Mouse (Mus musculus) midbrain, embryonic 16.5 days (tissue): Measurements from ENCODE around the gene Hmmr. TPM values are rescaled to one million over a fixed set of nuclear protein-coding genes. Genes with fewer than 3 reads are reported as not detected.
A peak's percentile ranks its signal among the peaks of the same experiment; 100 is the strongest.

Experiments used
- ATAC-seq: fragments of 200-750 bp; cut with Nextera tagmentation; 2 replicates; pipeline ENCODE4 v1.8.0; 2017; ENCODE audit warnings: moderate TSS enrichment
- H3K27ac ChIP-seq: fragments of 300-500 bp; sonication (generic); 2 replicates; pipeline ENCODE4 v1.5.1; 2014; ENCODE audit warnings: mild to moderate bottlenecking, low read length, mixed read lengths
- H3K27me3 ChIP-seq: fragments of 300-500 bp; sonication (generic); 2 replicates; pipeline ENCODE4 v1.6.1; 2014; ENCODE audit warnings: low read depth, low read length, mixed read lengths; ENCODE audit not compliant: control insufficient read depth, insufficient read depth
- H3K36me3 ChIP-seq: fragments of 300-500 bp; sonication (generic); 2 replicates; pipeline ENCODE4 v1.6.1; 2014; ENCODE audit warnings: mild to moderate bottlenecking, low read length, moderate library complexity, mixed read lengths; ENCODE audit not compliant: control insufficient read depth, insufficient read depth
- H3K4me1 ChIP-seq: fragments of 300-500 bp; sonication (generic); 2 replicates; pipeline ENCODE4 v1.6.1; 2014; ENCODE audit warnings: mild to moderate bottlenecking, low read length, mixed read lengths; ENCODE audit not compliant: control insufficient read depth, insufficient read depth
- H3K4me2 ChIP-seq: fragments of 300-500 bp; sonication (generic); 2 replicates; pipeline ENCODE4 v1.6.1; 2014; ENCODE audit warnings: mild to moderate bottlenecking, low read length, mixed read lengths
- H3K4me3 ChIP-seq: fragments of 300-500 bp; sonication (generic); 2 replicates; pipeline ENCODE4 v1.5.1; 2014; ENCODE audit warnings: low read depth, mild to moderate bottlenecking, low read length, moderate library complexity, mixed read lengths
- H3K9ac ChIP-seq: fragments of 300-500 bp; sonication (generic); 2 replicates; pipeline ENCODE4 v1.6.1; 2014; ENCODE audit warnings: low read depth, low read length, mixed read lengths
- H3K9me3 ChIP-seq: fragments of 300-500 bp; sonication (generic); replicated peaks from 2 replicates; pipeline ENCODE4 v1.6.1; 2014; ENCODE audit warnings: mild to moderate bottlenecking, low read length, mixed read lengths; ENCODE audit not compliant: control insufficient read depth, poor library complexity, severe bottlenecking
- WGBS: fragments of 180-500 bp; shearing (Covaris S2); extraction: QIAGEN DNeasy Blood & Tissue Kit; methylation state at CpG from one replicate; pipeline ENCODE4 v1.1.7; 2014; 5-methylcytosine and 5-hydroxymethylcytosine counted together
- polyA plus RNA-seq: library from polyadenylated mRNA; unstranded; fragments of >200 nt; fragmentation: Nextera tagmentation; extraction: Ambion mirVana; gene quantifications from 2 replicates; pipeline ENCODE4 v1.2.1, GENCODE M21; 2015

Gene Hmmr
- polyA plus RNA-seq, 1 experiment from 2014 or later, result 3.6 TPM

- no peaks in the 10 kb centered on the region for H3K9me3 ChIP-seq
- H3K4me3 ChIP-seq, result peak overlapping the region; percentile 89
- no peaks in the 10 kb centered on the region for H3K36me3 ChIP-seq
- ATAC-seq, result no peak; the same call in none of the 2 replicates
- peak overlapping the region; percentile 89 for H3K9ac ChIP-seq
- H3K27me3 ChIP-seq, result no peaks in the 10 kb centered on the region
- 2% methylated on average over 19 of the region's 19 CpGs for WGBS
- peak overlapping the region; percentile 89 for H3K4me2 ChIP-seq
- peak overlapping the region; percentile 61 for H3K27ac ChIP-seq
- peaks cover 11% of the 10 kb centered on the region; the same call in 1 of the 2 replicates for H3K4me1 ChIP-seq
Observed at GRCm38 (mm10) chr11:40754664-40755107, 21.5 kb upstream of the Hmmr start.

- no peaks in the 10 kb centered on the region for H3K36me3 ChIP-seq
- H3K27me3 ChIP-seq, result no peaks in the 10 kb centered on the region
- ATAC-seq, result no peak
- H3K4me3 ChIP-seq, result no peak overlapping the region
- no peak overlapping the region for H3K27ac ChIP-seq
- WGBS, result 76% methylated on average over 6 of the region's 6 CpGs
- no peak overlapping the region for H3K9ac ChIP-seq
- no peaks in the 10 kb centered on the region for H3K9me3 ChIP-seq
- H3K4me2 ChIP-seq, result no peak overlapping the region; the same call in 1 of the 2 replicates
- peaks cover 11% of the 10 kb centered on the region; the same call in 1 of the 2 replicates for H3K4me1 ChIP-seq
Observed at GRCm38 (mm10) chr11:40753836-40754235, 20.6 kb upstream of the Hmmr start.

- WGBS, result 70% methylated on average over 2 of the region's 2 CpGs
- no peaks in the 10 kb centered on the region for H3K4me1 ChIP-seq
- H3K4me2 ChIP-seq, result no peak overlapping the region
- ATAC-seq, result no peak
- no peaks in the 10 kb centered on the region for H3K9me3 ChIP-seq
- H3K27me3 ChIP-seq, result no peaks in the 10 kb centered on the region
- H3K27ac ChIP-seq, result no peak overlapping the region
- H3K4me3 ChIP-seq, result no peak overlapping the region
- H3K9ac ChIP-seq, result no peak overlapping the region
- H3K36me3 ChIP-seq, result no peaks in the 10 kb centered on the region; the same call in 1 of the 2 replicates
Observed at GRCm38 (mm10) chr11:40747716-40748115, 14.5 kb upstream of the Hmmr start.

GRCm38 (mm10) chr11:40746361-40746760 lies 13.1 kb upstream of the Hmmr start:
- Histone ChIP-seq H3K4me2 (no peak overlapping the region), H3K27me3 (no peaks in the 10 kb centered on the region), H3K4me1 (no peaks in the 10 kb centered on the region), H3K36me3 (peaks cover 3% of the 10 kb centered on the region; the same call in 1 of the 2 replicates), H3K4me3 (no peak overlapping the region), H3K9me3 (no peaks in the 10 kb centered on the region), H3K9ac (no peak overlapping the region), H3K27ac (no peak overlapping the region)
- ATAC-seq, result no peak
- 94% methylated on average over 12 of the region's 12 CpGs for WGBS

GRCm38 (mm10) chr11:40744348-40744747 lies 11.1 kb upstream of the Hmmr start:
- Histone ChIP-seq H3K4me2 (no peak overlapping the region), H3K27ac (no peak overlapping the region), H3K9ac (no peak overlapping the region), H3K36me3 (peaks cover 6% of the 10 kb centered on the region; the same call in 1 of the 2 replicates), H3K4me1 (no peaks in the 10 kb centered on the region), H3K4me3 (no peak overlapping the region), H3K27me3 (no peaks in the 10 kb centered on the region), H3K9me3 (no peaks in the 10 kb centered on the region)
- no peak for ATAC-seq
- 89% methylated on average over 3 of the region's 3 CpGs for WGBS

GRCm38 (mm10) chr11:40741605-40742262 lies 8.5 kb upstream of the Hmmr start:
- H3K27ac ChIP-seq, result no peak overlapping the region
- H3K4me1 ChIP-seq, result no peaks in the 10 kb centered on the region
- ATAC-seq, result no peak
- no peaks in the 10 kb centered on the region for H3K27me3 ChIP-seq
- H3K9ac ChIP-seq, result no peak overlapping the region
- WGBS, result 95% methylated on average over 12 of the region's 12 CpGs
- no peak overlapping the region for H3K4me2 ChIP-seq
- no peaks in the 10 kb centered on the region for H3K9me3 ChIP-seq
- peaks cover 12% of the 10 kb centered on the region; the same call in 1 of the 2 replicates for H3K36me3 ChIP-seq
- no peak overlapping the region for H3K4me3 ChIP-seq

- Histone ChIP-seq H3K9me3 (no peaks in the 10 kb centered on the region), H3K27ac (no peak overlapping the region), H3K27me3 (no peaks in the 10 kb centered on the region), H3K4me2 (no peak overlapping the region), H3K4me1 (peaks cover 13% of the 10 kb centered on the region), H3K36me3 (peaks cover 15% of the 10 kb centered on the region; the same call in 1 of the 2 replicates), H3K4me3 (no peak overlapping the region), H3K9ac (no peak overlapping the region)
- 92% methylated on average over 3 of the region's 3 CpGs for WGBS
- no peak for ATAC-seq
Observed at GRCm38 (mm10) chr11:40737369-40737768, 4.1 kb upstream of the Hmmr start.

- H3K4me1 ChIP-seq, result peaks cover 13% of the 10 kb centered on the region
- H3K36me3 ChIP-seq, result peaks cover 9% of the 10 kb centered on the region; the same call in 1 of the 2 replicates
- peak overlapping the region; percentile 79; the same call in 1 of the 2 replicates for H3K27ac ChIP-seq
- ATAC-seq, result no peak
- 4% methylated on average over 11 of the region's 11 CpGs for WGBS
- peak overlapping the region; percentile 91 for H3K4me2 ChIP-seq
- H3K9me3 ChIP-seq, result no peaks in the 10 kb centered on the region
- H3K4me3 ChIP-seq, result peak overlapping the region; percentile 98
- no peaks in the 10 kb centered on the region for H3K27me3 ChIP-seq
- H3K9ac ChIP-seq, result peak overlapping the region; percentile 88
Observed at GRCm38 (mm10) chr11:40734251-40734752, 1.1 kb upstream of the Hmmr start.

GRCm38 (mm10) chr11:40732997-40733338 lies 254 bp downstream of the Hmmr start:
- 1% methylated on average over 14 of the region's 14 CpGs for WGBS
- ATAC-seq, result peak; percentile 64; the same call in 1 of the 2 replicates
- no peak overlapping the region for H3K9ac ChIP-seq
- no peaks in the 10 kb centered on the region for H3K9me3 ChIP-seq
- H3K27ac ChIP-seq, result no peak overlapping the region
- H3K4me1 ChIP-seq, result peaks cover 13% of the 10 kb centered on the region
- H3K4me3 ChIP-seq, result peak overlapping the region; percentile 98
- no peaks in the 10 kb centered on the region for H3K27me3 ChIP-seq
- 0 out of 2 replicates have a peak, but pooled peaks cover 6% of the 10 kb centered on the region for H3K36me3 ChIP-seq
- peak overlapping the region; percentile 86 for H3K4me2 ChIP-seq
